Mouse (Mus musculus) ovary, adult 10 weeks (tissue): ENCODE results near the gene Slco1a5. TPM values are rescaled to one million over a fixed set of nuclear protein-coding genes. Genes with fewer than 3 reads are reported as not detected.

Experiments used
- polyA plus RNA-seq: library from polyadenylated mRNA; stranded (reverse); fragments of 350-450 nt; fragmentation: Illumina TruSeq; extraction: RNeasy Lipid Tissue Mini Kit (QIAGEN cat#74804); gene quantifications from one replicate; pipeline ENCODE4 v1.2.3, GENCODE M21; 2014

Gene Slco1a5
- polyA plus RNA-seq, result 0.74 TPM

DNA sequence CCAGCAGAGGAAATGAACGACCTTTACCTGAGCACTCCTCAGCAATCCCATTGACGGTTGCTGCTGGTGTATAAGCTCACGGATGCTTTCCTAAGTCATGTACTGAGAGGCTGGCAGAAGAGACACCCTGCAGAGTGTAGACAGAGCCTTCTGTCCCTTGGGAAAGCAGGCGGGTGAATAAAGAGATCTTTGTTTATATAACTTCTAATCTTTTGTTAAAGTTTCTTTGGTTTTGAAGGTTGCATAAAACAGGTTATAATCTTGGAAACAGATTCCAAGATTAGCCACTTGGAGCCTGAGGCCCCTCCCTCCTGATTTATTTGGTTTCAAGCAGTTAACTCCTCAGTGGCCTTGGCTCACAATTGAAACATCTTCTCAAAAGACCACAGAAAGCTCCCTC lies at the start of gene Slco1a5:
Gene Slco1a5 (minus strand): TSS at position 101 of the 400 bp plus-strand sequence.

DNA sequence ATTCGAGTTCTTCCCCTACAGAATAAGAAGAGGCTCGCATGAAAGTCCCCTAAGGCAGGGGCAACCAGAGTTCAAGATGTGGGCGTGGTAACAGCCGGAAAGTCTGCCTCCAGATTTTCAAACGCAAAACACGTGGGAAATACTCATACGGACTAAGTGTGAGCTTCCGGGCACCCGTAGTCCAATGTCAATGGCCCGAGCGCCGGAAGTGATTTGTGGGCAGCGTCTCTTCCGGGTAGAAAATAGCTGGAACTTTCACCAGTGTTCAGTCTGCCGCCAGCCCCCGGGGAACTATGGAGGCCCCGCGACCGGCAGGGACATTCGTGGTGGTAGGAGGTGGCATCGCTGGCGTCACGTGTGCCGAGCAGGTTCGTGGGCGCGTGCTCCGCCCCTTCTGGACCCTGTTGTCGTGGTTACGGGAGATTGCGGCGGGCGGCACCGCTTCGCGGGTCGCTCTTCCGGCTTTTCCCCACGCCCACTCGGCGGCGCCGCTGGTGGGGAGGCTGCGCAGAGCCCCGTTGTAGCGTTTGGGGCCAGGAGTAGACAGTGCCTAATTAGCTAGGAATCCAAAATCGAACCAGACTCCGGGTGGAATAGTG lies 22.8 kb upstream of the Slco1a5 start, which contains the start of gene Pyroxd1:
Gene Pyroxd1 (plus strand): TSS at position 215 of the 599 bp plus-strand sequence.

DNA sequence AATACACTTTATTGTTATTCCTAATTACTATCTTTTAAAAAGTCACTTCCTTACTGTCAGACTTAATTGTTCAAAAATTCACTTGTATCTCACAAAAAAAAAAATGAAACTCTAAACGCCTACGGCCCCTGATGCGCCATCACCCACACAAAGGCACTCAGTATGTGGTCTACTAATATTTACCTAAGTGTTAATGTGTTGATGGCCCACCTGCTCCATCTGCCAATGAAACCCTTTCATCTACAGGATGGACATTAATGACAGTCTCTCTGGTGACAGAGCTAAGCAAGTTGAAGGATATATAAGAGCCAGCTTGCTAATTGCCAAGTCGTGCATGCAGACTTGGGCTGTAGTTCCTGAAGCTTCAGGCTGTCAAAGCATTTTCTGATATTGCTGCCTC lies 24.7 kb downstream of the Slco1a5 start, which contains the start of gene Iapp:
Gene Iapp (plus strand): TSS at position 326 of the 400 bp plus-strand sequence.

DNA sequence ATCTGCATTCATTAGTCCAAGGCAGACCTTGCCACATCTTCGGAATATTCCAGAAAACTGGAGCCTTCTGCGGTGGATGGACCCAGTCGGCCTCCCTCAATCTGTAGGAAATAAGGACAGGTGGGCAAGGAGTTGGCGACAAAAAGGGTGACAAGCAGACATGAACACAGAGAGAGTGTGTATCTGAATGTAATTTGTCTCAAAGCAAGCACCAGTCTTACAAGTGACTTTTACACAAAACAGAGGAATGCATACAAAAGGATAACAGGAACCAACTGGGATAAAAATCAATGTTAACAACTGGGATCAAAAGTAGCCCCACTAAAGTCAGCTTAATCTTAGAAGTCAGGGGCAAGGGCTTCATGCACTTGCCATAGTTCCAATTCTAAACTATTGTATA lies 114.4 kb downstream of the Slco1a5 start, which contains the start of gene Slco1a6:
Gene Slco1a6 (minus strand): TSS at position 101 of the 400 bp plus-strand sequence.

Other genes starting within 250 kb of the Slco1a5 start
- gene Slco1a6, start 114.5 kb downstream of the Slco1a5 start, polyA plus RNA-seq, result not detected
- gene Iapp, start 24.6 kb downstream of the Slco1a5 start, polyA plus RNA-seq, result not detected
- 29.8 TPM for gene Pyroxd1, start 22.7 kb upstream of the Slco1a5 start, polyA plus RNA-seq
- 14.5 TPM for gene Recql, start 64.1 kb upstream of the Slco1a5 start, polyA plus RNA-seq
- 118 TPM for gene Golt1b, start 64.2 kb upstream of the Slco1a5 start, polyA plus RNA-seq
- gene Spx, start 90.5 kb upstream of the Slco1a5 start, polyA plus RNA-seq, result not detected
- 0.23 TPM for gene Gys2, start 150.1 kb upstream of the Slco1a5 start, polyA plus RNA-seq
- gene Ldhb, start 185.0 kb upstream of the Slco1a5 start, polyA plus RNA-seq, result 164 TPM
- 3.8 TPM for gene Kcnj8, start 248.6 kb upstream of the Slco1a5 start, polyA plus RNA-seq